Mouse (Mus musculus): ENCODE results near the gene A030003K21Rik. TPM values are rescaled to one million over a fixed set of nuclear protein-coding genes. Genes with fewer than 3 reads are reported as not detected.
"Not testable (repeated sequence)": the region's sequence is repeated elsewhere in the genome, so short reads cannot be mapped to it uniquely, and the experiment has no call there.

A030003K21Rik gene
- polyA plus RNA-seq (2012; rRNA removed) = not detected in 2 replicates

GRCm38 (mm10) chr1:82943295-82943694, at the start of gene A030003K21Rik:
TSS of gene A030003K21Rik (minus strand) at chr1:82943388.
- H3K36me3 ChIP-seq (ENCODE audit: control insufficient read depth, insufficient read depth, low read length); H3K27ac ChIP-seq (ENCODE audit: insufficient read depth, low read depth, low read length); H3K4me1 ChIP-seq (ENCODE audit: control insufficient read depth, insufficient read depth, low read length); H3K27me3 ChIP-seq (replicated peaks; ENCODE audit: control insufficient read depth, insufficient read depth, low read length); DNase-seq; H3K4me3 ChIP-seq (ENCODE audit: insufficient read depth, low read depth, low read length): not testable (repeated sequence)
- WGBS = no CpG with 5 or more reads among the region's 6 CpGs

- no peaks in the 10 kb centered on the region for H3K27me3 ChIP-seq (replicated peaks; ENCODE audit: control insufficient read depth, insufficient read depth, low read length)
- DNase-seq = peak; percentile 90
- H3K4me1 ChIP-seq (ENCODE audit: control insufficient read depth, insufficient read depth, low read length) = peaks cover 22% of the 10 kb centered on the region
- peak overlapping the region; percentile 90 for H3K27ac ChIP-seq (ENCODE audit: insufficient read depth, low read depth, low read length)
- H3K4me3 ChIP-seq (ENCODE audit: insufficient read depth, low read depth, low read length) = no peak overlapping the region
- H3K36me3 ChIP-seq (ENCODE audit: control insufficient read depth, insufficient read depth, low read length) = no peaks in the 10 kb centered on the region
- TF ChIP-seq POLR2A (IDR thresholded peaks at IDR 0.05; ENCODE audit: low read depth, low read length) (no peak), CTCF (conservative IDR thresholded peaks at IDR 0.05; ENCODE audit: insufficient read depth, insufficient read length, low read depth, low read length) (no peak)
- 41% methylated on average over 6 of the region's 6 CpGs for whole genome bisulfite sequencing
Measured at GRCm38 (mm10) chr1:82992093-82992492, 48.9 kb upstream of the A030003K21Rik start.

- no peaks in the 10 kb centered on the region for H3K27me3 ChIP-seq (replicated peaks; ENCODE audit: control insufficient read depth, insufficient read depth, low read length)
- H3K36me3 ChIP-seq (ENCODE audit: control insufficient read depth, insufficient read depth, low read length) = no peaks in the 10 kb centered on the region
- peaks cover 22% of the 10 kb centered on the region for H3K4me1 ChIP-seq (ENCODE audit: control insufficient read depth, insufficient read depth, low read length)
- peak overlapping the region; percentile 90 for H3K27ac ChIP-seq (ENCODE audit: insufficient read depth, low read depth, low read length)
- TF ChIP-seq POLR2A (IDR thresholded peaks at IDR 0.05; ENCODE audit: low read depth, low read length) (no peak), CTCF (conservative IDR thresholded peaks at IDR 0.05; ENCODE audit: insufficient read depth, insufficient read length, low read depth, low read length) (no peak)
- H3K4me3 ChIP-seq (ENCODE audit: insufficient read depth, low read depth, low read length) = no peak overlapping the region
- 63% methylated on average over 3 of the region's 3 CpGs for WGBS
- DNase-seq = no peak
Measured at GRCm38 (mm10) chr1:82991596-82991995, 48.4 kb upstream of the A030003K21Rik start.

GRCm38 (mm10) chr1:82991062-82991461, 47.9 kb upstream of the A030003K21Rik start:
- WGBS = 43% methylated on average over 4 of the region's 4 CpGs
- no peaks in the 10 kb centered on the region for H3K36me3 ChIP-seq (ENCODE audit: control insufficient read depth, insufficient read depth, low read length)
- peak; percentile 76 for DNase-seq
- H3K27me3 ChIP-seq (replicated peaks; ENCODE audit: control insufficient read depth, insufficient read depth, low read length) = no peaks in the 10 kb centered on the region
- TF ChIP-seq CTCF (conservative IDR thresholded peaks at IDR 0.05; ENCODE audit: insufficient read depth, insufficient read length, low read depth, low read length) = no peak
- TF ChIP-seq POLR2A (IDR thresholded peaks at IDR 0.05; ENCODE audit: low read depth, low read length) = no peak
- peaks cover 22% of the 10 kb centered on the region for H3K4me1 ChIP-seq (ENCODE audit: control insufficient read depth, insufficient read depth, low read length)
- peak overlapping the region; percentile 86 for H3K27ac ChIP-seq (ENCODE audit: insufficient read depth, low read depth, low read length)
- no peak overlapping the region for H3K4me3 ChIP-seq (ENCODE audit: insufficient read depth, low read depth, low read length)

- peak; percentile 81 for DNase-seq
- TF ChIP-seq CTCF (conservative IDR thresholded peaks at IDR 0.05; ENCODE audit: insufficient read depth, insufficient read length, low read depth, low read length) (peak; percentile 44), POLR2A (IDR thresholded peaks at IDR 0.05; ENCODE audit: low read depth, low read length) (no peak)
- H3K27me3 ChIP-seq (replicated peaks; ENCODE audit: control insufficient read depth, insufficient read depth, low read length) = no peaks in the 10 kb centered on the region
- no peak overlapping the region for H3K4me3 ChIP-seq (ENCODE audit: insufficient read depth, low read depth, low read length)
- H3K4me1 ChIP-seq (ENCODE audit: control insufficient read depth, insufficient read depth, low read length) = peaks cover 20% of the 10 kb centered on the region
- H3K36me3 ChIP-seq (ENCODE audit: control insufficient read depth, insufficient read depth, low read length) = no peaks in the 10 kb centered on the region
- 28% methylated on average over 4 of the region's 4 CpGs for whole genome bisulfite sequencing
- H3K27ac ChIP-seq (ENCODE audit: insufficient read depth, low read depth, low read length) = no peak overlapping the region
Measured at GRCm38 (mm10) chr1:82987530-82988198, 44.5 kb upstream of the A030003K21Rik start.

- no peak for TF ChIP-seq POLR2A (IDR thresholded peaks at IDR 0.05; ENCODE audit: low read depth, low read length)
- no peak for TF ChIP-seq CTCF (conservative IDR thresholded peaks at IDR 0.05; ENCODE audit: insufficient read depth, insufficient read length, low read depth, low read length)
- 89% methylated on average over 6 of the region's 6 CpGs for WGBS
- H3K36me3 ChIP-seq (ENCODE audit: control insufficient read depth, insufficient read depth, low read length) = no peaks in the 10 kb centered on the region
- no peaks in the 10 kb centered on the region for H3K27me3 ChIP-seq (replicated peaks; ENCODE audit: control insufficient read depth, insufficient read depth, low read length)
- DNase-seq = no peak
- H3K4me3 ChIP-seq (ENCODE audit: insufficient read depth, low read depth, low read length) = no peak overlapping the region
- H3K4me1 ChIP-seq (ENCODE audit: control insufficient read depth, insufficient read depth, low read length) = peaks cover 12% of the 10 kb centered on the region
- no peak overlapping the region for H3K27ac ChIP-seq (ENCODE audit: insufficient read depth, low read depth, low read length)
Measured at GRCm38 (mm10) chr1:82986738-82987137, 43.5 kb upstream of the A030003K21Rik start.

GRCm38 (mm10) chr1:82977840-82978239, 34.7 kb upstream of the A030003K21Rik start:
- H3K4me1 ChIP-seq (ENCODE audit: control insufficient read depth, insufficient read depth, low read length) = no peaks in the 10 kb centered on the region
- H3K27ac ChIP-seq (ENCODE audit: insufficient read depth, low read depth, low read length) = no peak overlapping the region
- no peaks in the 10 kb centered on the region for H3K36me3 ChIP-seq (ENCODE audit: control insufficient read depth, insufficient read depth, low read length)
- H3K27me3 ChIP-seq (replicated peaks; ENCODE audit: control insufficient read depth, insufficient read depth, low read length) = no peaks in the 10 kb centered on the region
- H3K4me3 ChIP-seq (ENCODE audit: insufficient read depth, low read depth, low read length) = no peak overlapping the region
- DNase-seq = no peak
- no peak for TF ChIP-seq POLR2A (IDR thresholded peaks at IDR 0.05; ENCODE audit: low read depth, low read length)
- TF ChIP-seq CTCF (conservative IDR thresholded peaks at IDR 0.05; ENCODE audit: insufficient read depth, insufficient read length, low read depth, low read length) = no peak

Measured in kidney, adult 2 months (tissue).